Mouse (Mus musculus): ENCODE data around the gene Pdgfd.

- TF ChIP-seq CTCF (conservative IDR thresholded peaks at IDR 0.05; ENCODE audit: insufficient read depth, insufficient read length, low read depth, low read length): no peak
- no peak for TF ChIP-seq POLR2A (IDR thresholded peaks at IDR 0.05; ENCODE audit: low read depth, low read length)
Observed at GRCm38 (mm10) chr9:6269796-6270280, 101.5 kb downstream of the Pdgfd start, which contains the start of gene Ddi1.

Measured in kidney, adult 2 months (tissue).